Mouse (Mus musculus) T-helper 1 cell (primary cell): ENCODE data around the gene Celf2.
"Not testable (repeated sequence)": the region's sequence is repeated elsewhere in the genome, so short reads cannot be mapped to it uniquely, and the experiment has no call there.

ENCODE experiments used
- in situ Hi-C: fragments of 300-600 bp; cut with MboI, MseI; formaldehyde crosslinking; loops from one replicate; pipeline ENCODE4 v1.15.1; 2025; ENCODE audit warnings: high pct_unique_total_duplicates

Gene Celf2

DNA sequence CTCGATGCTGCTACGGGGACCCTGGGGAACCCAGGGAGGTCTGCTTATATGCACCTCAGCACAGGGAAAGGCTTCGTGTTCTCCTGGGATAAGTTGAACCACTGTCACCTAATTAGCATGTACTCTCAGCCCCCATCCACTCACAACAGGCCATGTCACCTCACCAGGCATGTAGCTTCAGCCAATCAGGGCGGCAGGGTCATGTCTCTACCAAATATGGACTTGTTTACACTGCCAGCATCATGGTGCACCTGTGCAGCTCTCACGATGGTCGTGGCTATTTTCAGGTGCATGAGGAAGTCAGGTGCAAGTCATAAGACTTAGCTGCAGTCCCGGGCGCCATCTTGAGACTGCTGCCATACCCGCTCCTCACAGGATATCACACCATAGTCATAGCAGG, at the start of gene Celf2:
Celf2 (minus strand) TSS at position 101 of the 400 bp plus-strand sequence.
- in situ Hi-C loops: not testable (repeated sequence)

DNA sequence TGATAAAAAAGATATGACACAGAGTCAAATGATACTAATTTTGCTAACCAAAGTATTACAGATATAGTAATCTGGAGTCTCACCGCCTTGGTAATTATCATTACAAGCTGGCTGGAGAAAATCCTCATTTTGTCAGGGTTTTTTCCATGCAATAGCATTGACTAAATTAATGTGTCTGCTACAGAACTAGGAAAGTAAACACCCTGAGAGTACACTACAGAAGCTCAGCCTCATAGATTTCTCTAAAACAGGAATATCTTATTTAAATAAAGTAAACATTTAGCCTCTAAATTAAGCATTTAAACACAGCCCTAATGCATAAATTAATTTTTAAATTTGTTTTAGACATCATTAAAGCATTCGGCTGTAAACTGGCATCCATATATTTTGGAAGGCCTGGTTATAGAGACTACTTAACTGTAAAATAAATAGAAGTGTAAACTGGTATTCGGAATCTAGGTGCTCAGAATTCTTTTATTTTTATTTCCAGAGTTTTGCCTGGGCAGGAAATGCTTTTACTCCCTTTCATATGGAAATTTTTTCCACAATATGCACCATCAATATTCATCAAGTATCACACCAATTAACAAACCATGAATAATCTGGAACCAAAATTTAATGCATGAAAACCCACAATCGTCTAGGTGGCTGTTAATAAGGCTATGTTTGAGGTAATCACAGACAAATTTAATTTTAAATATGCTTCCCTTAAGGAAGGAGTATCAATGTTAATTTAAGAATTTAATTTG, 46.0 kb upstream of the Celf2 start:
- in situ Hi-C loops: no loop called here

DNA sequence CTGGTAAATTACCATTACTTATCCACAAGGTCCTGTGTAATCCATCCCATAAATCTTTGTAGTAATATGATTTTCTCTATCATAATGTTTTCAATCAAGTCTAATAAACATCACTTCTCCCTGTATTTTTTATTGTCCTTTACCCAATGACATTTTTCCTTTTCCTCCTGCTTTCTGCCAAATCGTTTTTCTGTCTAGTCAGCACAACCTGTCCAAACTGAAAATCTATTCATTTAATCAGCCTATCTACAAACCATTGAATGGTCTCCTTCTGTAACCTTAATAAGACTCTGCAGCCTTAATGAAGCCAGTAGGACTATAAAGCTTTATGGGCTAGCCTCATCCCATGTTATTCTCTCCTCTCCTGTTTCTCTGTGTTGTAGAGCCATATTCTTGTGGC, 45.2 kb upstream of the Celf2 start:
- in situ Hi-C loops: no loop called here

DNA sequence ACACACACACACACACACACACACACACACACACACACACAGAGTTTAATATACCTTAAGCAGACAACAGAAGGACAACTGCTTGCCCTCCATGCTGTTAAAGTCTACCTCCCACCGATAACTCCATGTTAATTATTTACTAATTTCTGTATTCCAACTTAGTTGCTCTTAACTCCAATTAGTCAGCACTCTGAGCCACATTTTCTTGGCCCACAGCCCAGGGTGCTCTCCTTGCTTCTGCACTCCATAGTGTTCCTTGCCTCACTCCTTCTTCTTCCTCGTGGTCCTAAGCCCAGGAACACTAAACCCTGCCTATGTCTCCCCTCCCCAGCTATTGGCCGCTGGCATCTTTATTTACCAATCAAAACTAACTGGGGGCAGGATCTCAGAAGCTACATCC, 43.5 kb upstream of the Celf2 start:
- in situ Hi-C loops: no loop called here

DNA sequence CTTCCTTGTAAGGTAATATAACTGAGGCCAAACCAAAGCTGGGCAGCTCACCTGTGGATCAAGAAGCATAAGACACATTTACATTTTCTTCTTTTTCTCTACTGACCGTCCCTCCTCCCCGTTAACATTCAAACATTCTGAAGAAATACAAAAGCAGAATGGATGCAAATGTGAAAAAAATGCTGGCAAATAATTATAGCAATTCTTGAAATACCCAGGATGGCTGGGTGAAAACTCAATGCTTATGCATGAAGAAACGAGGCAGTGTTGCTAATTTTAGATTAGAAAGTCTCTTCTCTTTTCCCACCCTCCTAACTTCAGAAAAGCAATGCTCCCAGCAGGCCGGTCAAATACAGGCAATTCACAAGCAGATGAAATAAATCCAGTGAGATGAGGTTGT, 39.5 kb upstream of the Celf2 start:
- in situ Hi-C loops: no loop called here

DNA sequence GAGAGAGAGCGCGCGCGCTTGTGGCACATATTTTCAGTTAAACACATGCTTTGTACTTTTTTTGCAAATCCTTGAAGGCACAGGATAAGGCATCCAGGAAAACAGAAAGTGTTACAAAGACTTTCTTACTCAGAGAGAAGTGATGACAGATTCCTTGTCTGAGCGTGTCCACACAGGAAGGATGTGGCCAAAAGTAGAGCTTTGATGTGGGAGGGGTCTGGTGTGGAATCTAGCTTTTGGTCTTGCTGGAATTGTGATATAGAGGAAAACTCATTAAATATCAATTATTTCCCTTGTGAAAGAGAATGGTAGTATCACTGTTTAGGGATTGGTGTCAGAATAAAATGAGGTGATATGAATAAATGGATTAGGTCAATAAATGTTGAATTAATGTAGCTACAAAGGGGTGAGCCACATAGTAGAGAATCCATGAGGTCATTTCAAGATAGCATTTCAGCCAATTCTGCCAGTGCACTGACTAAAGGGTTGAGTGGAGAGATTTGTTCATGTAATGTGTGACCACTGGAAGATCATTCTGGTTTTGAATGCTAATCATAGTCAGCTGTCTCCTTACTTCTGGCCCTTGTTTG, 25.3 kb upstream of the Celf2 start:
- in situ Hi-C loops: no loop called here

DNA sequence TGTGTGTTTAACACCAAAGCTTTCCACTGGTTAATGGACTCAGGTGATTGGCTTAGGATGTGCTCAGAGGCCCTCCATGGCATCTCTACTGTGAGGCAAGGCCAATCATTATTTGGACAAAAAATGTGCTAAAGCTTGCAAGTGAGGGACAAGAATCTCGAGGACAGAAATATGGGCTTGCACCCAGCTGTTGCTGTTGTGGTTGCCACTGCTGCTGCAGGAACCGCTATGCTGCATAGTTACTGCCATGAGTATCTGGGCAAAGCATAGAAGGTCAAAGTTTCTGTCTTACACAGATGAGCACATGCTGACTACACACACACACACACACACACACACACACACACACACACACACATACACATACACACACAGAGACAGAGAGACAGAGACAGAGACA, 24.8 kb upstream of the Celf2 start:
- in situ Hi-C loops: no loop called here

DNA sequence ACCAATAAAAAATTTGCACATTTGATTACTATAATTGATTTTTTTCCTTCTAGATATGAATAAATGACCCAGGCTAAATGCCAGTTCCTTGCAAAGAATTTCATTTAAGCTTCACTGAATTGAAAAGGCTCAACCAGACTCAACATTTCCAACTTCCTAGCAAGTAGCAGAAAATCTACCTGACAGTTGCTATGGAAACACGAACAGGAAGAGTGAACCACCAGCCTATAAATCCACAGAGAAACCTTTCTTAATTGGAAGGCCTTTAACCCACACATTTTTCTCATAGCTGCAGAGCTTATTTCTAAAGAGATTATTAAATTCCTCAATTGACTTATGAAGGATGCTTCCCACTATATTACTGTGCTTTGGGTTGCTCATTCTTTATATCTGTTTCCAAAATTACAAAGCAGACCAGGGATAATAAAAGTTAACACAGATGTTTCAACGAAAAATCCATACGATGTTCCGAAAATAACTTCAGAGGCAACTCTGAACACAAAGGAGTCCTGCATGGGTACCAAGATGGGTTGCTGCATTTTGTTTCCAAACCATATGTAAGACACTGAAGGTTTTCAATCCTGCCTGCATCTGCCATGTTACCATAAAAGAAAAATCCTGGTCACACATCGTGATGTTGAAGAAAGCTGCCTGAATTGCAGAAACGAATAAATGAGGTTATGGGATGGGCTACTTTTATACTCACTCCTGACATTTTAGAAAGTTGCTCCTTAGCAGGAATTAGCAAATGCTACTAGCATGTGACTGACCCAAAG, 22.0 kb upstream of the Celf2 start:
- in situ Hi-C loops: no loop called here

DNA sequence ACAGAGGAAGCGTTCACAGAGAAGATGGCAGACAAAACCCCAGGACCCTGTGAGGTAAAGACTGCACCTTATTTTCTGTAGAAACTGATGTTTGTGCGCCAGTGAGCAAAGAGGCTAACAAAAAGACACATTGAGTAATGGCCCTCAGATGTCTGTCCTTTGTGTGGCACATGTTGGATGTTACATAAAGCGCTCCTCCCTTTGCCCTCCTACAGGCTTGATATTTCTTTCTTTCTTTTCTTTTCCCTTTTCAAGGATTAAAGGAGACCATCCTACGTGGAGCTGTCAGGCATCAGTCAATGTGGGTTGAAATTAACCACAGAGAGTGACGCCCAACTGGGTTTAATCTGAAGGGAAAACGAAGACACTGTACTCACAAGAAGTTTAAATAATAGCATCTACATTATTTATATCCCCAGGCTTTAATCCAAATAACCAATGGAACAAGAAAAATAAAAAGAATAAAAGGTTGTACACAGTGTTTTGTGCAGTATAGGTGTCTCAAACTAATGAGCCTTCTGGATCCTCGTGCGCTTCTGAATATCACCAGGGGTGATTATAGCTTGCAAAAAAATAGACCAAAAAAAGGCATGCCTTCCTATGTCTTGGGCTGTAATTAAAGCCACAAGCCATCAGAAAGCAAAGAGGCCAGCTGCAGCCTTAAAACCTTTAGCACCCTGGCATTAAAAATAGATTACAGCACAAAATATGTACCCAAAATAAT, 21.3 kb upstream of the Celf2 start:
- in situ Hi-C loops: no loop called here

DNA sequence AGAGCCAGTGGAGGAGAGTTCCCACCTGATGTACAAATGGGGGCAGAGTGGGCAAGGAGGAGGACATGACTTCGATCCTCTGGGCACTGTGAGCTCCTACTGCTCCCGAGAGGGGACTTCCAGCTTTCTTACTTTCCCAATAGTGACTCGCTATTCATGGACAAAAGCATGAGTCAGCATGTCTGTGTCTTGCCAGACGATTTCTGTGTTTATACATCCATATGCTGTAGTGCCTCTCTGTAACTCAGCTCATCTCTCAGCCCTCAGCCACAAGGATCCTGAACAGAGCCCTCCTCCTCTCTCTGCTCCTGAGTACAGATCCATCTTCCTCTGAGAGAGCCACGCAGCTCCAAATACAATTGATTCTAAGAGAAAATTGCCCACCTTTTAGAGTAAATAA, 20.3 kb upstream of the Celf2 start:
- in situ Hi-C loops: no loop called here

DNA sequence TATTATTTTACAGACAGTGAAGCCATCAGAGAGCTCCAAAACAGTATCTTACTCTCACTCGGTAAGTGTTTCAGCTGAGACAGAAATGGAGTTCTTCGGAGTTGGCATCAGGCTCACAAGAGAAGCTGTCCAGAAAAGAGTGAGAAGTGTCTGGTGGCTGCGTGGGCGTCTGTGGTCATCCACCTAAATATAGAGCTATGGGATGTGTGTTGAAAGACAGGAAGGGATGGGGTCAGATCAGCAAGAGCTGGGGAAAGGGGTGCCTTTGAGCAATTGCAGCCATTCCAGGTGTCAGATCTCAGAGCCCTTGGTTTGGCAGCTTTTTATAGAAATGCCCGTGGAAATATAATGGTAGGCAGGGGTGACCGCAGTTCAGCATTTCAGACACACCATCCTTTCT, 17.3 kb upstream of the Celf2 start:
- in situ Hi-C loops: no loop called here

DNA sequence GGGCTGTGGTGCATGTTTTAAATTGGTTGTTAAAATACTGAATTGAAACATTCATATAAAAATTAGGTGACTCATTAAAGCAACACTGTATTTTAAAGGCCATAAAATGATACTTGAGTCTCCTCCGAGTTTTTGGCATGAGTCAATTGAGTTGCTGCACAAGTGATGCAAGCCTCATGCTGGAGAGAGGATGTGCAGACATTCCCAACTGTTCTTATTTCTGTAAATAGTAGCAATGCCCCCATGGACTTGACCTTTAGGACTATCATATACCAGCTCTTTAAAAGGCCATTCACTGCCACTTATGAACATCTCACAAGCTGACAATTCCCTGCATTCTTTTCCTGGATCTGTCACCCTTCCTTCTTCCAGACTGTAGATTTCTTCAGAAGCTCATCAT, 10.1 kb upstream of the Celf2 start:
- in situ Hi-C loops: no loop called here

DNA sequence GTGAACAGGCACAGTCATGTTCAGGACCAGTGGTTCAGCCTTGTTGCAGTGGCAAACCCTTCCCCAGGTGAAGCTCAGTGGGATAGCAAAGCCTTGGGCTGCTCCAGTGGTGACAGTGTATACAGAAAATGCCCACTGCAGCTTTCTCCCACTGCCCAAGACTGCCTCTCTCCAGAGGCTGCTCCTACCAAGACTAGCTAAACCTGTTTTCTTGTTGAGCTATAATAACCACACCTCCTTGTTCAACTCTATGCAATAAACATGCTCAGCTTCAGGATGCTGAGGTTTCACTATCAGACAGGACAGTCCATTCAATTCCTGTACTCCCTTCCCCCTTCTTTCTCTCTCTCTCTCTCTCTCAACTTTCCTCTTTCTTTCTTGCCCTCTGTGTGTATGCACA, 15.9 kb downstream of the Celf2 start:
- in situ Hi-C loops: no loop called here

DNA sequence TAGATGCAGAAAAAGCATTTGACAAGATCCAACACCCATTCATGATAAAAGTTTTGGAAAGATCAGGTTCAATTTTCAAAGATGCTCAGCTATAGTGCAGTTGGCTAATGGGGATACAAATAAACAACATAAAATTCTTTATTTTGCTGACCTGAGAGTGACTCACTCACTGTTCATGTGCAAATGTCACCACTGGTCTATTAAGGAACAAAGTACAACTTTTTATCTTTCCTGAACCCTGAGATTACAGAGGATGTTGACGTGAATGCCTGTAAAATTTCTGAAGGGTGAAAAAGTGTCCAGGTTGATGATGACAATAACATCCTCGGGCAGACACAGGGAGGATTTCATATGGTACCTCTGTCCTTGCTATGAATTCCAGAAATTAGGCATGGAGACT, 24.4 kb downstream of the Celf2 start:
- in situ Hi-C loops: no loop called here

DNA sequence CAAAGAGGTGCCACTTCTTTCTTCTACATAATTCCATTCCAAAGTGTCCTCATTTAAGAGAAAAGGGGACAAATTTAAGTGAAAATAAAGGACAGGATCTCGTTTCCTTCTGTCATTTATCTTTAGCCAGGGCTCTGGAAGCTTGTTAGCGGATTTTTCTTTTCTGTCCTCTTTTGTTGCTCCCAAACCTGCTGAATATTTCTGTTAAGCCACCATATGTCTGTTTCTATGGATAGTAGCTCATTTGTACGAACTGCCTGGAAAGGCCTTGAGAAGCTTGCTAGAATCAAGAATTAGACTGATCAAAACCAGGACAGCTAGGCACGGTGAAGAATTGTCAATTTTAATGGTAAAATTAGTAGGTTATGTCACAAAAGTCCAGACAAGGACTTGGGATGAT, 27.3 kb downstream of the Celf2 start:
- in situ Hi-C loops: no loop called here

DNA sequence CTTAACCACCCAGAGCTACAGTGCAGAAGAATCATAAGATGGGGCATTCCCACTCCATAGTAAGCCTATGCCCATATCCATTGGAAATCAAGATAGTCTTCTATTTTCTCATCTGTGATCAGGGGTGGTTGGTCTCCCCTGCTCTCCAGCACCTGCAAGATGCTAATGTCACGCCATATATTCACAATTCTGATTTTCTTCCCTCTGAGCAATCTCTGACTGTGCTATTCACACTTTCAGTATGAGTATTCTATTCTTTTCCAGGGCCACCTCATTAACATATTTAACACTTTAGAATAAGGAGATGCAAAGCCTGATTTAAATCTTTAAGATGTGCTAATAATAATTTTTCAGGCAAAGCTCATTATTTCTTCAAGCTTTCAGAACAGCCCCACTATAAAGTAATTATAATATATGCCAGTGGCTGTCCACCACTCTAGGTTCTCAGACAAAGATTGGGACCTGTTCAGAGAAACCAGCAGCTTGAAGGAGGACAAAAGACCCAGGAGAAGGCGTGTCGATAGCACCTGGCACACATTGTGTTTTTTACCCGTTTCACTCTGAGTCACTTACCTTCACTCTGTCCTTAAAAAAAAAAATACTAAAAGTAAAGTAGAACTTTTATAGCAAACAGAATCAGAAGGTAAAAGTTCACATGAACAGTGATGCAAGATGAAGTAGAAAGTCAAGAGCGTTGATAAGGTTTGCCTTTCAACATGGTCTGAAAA, 48.9 kb downstream of the Celf2 start:
- in situ Hi-C loops: no loop called here

DNA sequence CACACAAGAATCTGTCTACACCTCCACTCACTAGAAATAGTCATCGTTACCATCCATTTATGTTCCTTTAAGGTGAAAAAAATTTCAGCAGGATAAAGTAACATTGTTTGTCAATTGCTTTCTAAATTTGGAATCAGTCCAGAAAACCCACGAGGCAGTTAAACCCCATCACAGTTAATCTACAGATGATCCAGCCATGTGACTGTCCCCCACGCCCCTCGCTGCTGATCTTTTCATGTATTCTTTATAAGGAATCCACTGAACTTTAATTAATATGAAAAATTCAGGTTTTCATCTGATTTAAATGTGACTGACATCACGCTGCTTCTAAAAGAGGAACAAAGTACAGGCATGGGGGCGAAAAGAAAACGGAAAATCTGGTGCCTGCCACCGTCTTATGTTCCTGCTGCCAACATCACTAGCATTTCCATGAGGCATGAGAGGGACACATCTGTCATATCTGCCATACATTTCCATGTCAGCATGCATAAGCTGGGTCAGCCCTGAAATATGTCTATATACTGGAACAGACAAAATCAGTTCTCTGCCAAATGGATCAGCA, 70.6 kb downstream of the Celf2 start:
- in situ Hi-C loops: no loop called here

DNA sequence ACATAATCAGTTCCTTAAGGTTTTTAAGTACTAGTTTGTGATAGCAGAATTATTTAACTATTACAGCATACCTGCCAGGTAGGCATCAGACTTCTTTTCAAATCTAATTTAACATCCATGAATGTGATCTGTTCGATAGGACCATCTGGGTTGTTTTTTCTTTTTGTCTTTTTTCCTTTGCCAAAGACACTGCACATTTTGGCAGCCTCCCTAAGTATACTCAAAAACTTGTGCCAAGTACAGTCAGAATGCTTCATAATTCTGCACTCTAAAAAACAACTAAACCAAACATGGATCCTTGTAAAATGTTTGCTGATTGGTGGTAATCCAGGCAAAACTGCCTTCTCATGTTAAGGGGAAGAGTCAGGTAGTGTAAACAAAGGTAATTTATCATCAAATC, 82.9 kb downstream of the Celf2 start:
- in situ Hi-C loops: no loop called here

DNA sequence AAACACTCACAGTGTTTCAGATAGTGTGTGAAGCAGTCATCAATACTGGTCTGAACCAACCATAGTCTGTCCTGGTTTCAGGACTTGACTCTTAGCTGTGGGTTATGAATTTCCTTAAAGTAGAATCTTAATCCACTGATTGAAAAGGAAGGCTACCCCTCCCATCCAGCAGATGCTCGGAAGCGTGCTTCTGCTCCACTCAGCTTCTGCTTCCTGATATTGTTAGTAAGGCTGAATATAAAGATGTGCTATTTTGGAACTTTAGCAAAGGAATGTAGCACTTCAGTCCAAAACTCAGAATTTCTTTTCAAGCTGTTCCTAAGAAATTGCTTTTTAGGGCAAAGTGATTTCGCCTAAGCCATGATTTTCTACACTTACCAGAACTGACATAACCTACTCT, 108.8 kb downstream of the Celf2 start:
- in situ Hi-C loops: no loop called here

DNA sequence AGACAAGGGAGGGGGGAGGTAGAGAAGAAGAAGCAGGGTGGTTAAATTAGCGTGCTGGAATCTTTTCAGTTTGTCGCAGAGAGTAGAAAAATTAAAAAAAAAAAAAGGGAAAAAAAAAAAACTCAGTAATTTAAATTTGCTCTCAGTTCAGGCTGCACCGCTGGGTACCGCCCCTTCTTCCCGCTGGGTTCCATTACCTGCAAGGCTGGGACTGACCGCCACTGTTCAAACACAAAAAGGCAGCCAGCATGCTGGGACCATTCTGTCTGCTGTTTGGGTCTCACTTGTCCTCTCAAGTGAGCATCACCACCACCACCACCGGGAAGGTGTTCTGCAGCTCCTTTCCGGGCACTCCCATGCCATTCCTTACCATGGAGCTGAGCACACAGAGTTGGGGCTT, 113.4 kb downstream of the Celf2 start:
- in situ Hi-C loops: no loop called here

DNA sequence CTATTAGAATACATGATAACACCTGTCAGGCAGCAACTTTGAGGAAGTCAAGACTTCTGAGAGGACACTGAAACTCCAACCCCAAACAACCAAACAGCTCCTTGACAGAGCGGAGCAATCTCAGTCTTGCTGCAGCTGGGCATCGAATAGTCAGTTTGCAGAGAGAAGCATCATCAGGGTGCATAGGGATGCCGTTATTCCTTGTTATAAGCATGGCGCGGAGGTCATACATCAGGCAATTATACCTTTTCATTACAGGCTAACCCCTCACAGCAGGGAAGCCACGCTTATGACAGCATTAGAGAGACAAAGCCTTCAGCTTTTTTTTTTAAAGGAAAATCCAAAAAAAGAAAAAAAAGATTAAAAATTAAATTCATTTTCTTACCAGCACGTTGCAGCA, 113.9 kb downstream of the Celf2 start:
- in situ Hi-C loops: no loop called here
